Mouse (Mus musculus): ENCODE results near the gene Orc1.

Orc1 gene

GRCm38 (mm10) chr4:108578840-108579742 is at the start of gene Orc1, which contains the start of gene Prpf38a:
Gene Orc1, plus strand, starts transcription at chr4:108579423.
Gene Prpf38a, minus strand, starts transcription at chr4:108579336.
- peak; percentile 95 for DNase-seq (ENCODE audit: low spot score)

DNA sequence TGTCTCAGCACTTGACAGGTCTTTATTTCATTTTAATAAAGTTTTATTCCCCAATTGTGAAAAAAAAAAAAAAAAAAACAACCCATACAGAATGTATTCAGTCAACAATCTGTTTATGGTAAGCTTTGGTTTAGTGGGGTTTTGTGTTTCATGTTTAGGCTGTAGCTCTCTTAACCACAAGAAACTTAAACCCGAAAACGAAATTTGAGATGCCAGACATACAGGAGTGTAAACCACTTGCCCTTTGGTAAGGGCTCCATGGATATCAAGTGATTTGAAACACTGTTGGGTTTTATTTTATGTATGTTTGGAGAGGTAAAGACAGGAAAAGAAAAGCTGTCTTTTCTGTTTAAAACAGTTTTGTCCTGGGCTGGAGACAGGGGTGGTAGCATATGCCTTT is 39.5 kb upstream of the Orc1 start:
- no peak for DNase-seq (ENCODE audit: low spot score)

DNA sequence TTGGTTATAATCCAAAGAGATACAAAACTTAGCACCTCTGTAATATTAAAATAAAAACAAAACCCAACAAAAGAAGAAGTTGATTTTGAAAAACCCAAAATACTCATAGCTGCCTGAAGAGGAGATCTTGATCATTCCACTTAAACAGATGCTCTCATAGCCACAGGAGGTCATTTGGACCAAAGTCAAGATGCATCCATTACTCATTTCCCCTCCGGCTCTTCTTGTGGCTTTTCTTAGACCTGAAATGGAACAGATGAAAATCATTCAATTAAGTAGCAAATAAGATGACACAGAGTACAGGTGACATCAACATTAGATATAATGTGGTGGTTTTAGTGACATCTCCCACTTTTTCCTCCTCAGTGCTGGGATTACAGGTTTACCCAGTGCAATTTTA is 14.2 kb upstream of the Orc1 start:
- DNase-seq (ENCODE audit: low spot score): no peak

DNA sequence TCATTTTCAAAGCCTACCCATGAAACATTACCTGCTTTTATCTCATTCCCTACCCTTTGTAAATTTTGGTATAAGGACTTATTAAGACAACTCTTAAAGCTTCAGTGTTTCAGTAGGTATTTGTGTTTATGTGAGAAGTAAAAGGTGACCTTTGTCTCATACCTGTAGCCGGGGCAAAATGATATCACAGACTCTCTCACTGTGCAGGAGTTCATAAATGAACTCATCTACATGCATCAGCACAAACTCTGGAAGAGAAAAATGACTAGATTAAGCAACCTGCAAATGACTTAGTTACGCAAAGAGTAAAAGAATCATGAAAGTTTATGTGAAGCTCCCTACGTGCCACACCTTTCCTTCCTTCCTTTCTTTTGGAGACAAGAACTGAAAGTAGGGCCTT is 6.6 kb upstream of the Orc1 start:
- DNase-seq (ENCODE audit: low spot score): no peak

GRCm38 (mm10) chr4:108579743-108580411 is 654 bp downstream of the Orc1 start:
- no peak for DNase-seq (ENCODE audit: low spot score)

DNA sequence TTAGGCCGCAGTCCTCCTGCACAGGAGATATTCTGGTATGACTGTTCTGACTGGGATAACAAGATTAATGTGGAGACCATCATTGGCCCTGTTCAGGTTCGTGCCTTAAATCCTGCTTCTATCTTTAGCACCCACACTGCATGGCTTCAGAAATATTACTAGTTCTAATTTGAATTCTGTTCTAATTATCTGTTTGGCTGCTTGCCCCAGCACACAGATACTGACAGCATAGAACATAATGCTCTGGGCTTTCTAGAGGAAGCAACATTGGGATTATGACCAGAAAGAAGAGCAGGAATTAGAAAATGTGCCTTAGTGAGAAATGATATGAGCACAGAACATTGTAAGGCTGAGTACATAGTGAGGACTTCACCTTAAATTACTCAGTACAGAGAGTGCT is 14.2 kb downstream of the Orc1 start:
- DNase-seq (ENCODE audit: low spot score): no peak

DNA sequence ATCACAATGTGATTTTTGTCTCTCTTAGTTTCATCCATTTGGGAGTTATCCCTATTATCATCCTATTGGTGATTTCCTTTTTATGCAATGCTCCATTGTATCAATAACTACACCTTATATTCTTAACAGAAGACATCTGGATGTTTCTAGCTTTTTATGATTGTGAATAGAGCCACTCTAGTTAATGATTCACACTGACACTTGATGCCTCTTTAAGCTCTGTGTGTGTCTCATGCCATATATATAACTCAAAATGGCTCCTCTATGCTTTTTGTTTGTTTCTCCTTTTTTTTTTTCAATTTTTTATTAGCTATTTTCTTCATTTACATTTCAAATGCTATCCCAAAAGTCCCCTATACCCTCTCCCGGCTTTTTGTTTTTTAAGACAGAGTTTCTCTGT is 16.6 kb downstream of the Orc1 start:
- no peak for DNase-seq (ENCODE audit: low spot score)

GRCm38 (mm10) chr4:108598306-108598705 is 19.1 kb downstream of the Orc1 start:
- DNase-seq (ENCODE audit: low spot score): no peak

GRCm38 (mm10) chr4:108601870-108602269 is 22.6 kb downstream of the Orc1 start:
- DNase-seq (ENCODE audit: low spot score): no peak

- DNase-seq (ENCODE audit: low spot score): no peak
These were observed 29.4 kb downstream of the Orc1 start for GRCm38 (mm10) chr4:108608651-108609050.

GRCm38 (mm10) chr4:108610935-108611334 is 31.7 kb downstream of the Orc1 start:
- no peak for DNase-seq (ENCODE audit: low spot score)

- no peak for DNase-seq (ENCODE audit: low spot score)
These were observed 39.4 kb downstream of the Orc1 start for GRCm38 (mm10) chr4:108618586-108618985.

DNA sequence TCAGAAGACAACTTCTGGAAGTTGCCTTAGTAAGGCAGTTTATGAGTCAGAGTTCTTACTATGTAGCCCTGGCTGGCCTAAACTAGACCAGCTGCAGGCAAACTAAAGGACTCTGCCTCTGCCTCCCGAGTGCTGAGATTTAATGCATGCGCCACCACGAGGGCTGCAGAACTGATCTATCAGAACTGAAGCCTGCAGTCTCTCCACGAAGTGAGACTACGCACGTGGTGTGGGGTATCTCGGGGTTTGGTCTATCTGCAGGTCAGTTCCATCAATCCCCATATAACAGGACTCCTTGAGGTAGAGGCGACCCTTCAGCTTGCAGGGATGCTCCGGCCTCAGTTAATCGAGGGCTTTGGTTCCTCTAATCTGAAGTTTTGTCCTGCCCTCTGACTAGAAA is 39.9 kb downstream of the Orc1 start:
- DNase-seq (ENCODE audit: low spot score): peak; percentile 26

DNA sequence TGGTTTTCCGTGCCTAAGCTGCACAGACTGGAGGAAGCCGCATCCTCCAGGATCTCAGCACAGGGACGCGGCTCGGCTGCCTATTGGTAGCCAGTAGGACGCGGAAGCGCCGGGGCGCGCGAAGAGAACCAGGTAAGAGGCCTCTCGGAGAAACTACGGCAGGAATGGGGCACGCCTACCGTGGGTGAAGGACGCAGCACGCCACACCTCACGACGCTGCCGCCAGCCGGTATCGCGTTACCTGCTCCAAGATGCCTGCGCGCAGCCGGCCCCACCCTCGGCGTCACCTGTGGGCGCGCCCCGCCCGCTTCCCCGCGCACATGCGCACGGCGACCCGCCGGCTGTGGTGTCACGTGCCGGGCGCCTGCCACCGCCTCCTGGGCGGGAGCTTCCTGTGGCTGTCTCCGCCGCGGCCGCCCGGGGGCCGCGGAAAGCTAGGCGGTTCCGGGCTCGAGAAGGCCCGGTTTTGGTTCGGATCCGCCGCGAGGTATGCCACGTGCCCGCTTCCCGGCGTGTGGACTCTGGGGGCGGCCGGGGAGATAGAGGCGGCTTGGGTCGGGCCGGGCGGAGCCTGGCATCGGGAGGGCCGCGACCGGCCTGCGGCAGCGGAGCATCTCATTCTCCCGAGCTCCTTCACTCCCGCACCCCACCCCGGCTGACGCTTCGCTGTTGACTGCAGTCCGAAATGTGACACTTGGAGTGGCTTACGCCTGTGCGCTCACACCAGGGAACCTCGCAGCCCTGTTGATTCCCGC is 40.5 kb downstream of the Orc1 start, which contains the start of gene Cc2d1b:
Gene Cc2d1b, plus strand, starts transcription at position 354 of the 755 bp plus-strand sequence.
- DNase-seq (ENCODE audit: low spot score): peak; percentile 90

GRCm38 (mm10) chr4:108620536-108620935 is 41.3 kb downstream of the Orc1 start:
- DNase-seq (ENCODE audit: low spot score): no peak

- no peak for DNase-seq (ENCODE audit: low spot score)
These were observed 42.3 kb downstream of the Orc1 start for GRCm38 (mm10) chr4:108621504-108621903.

- DNase-seq (ENCODE audit: low spot score): no peak
These were observed 47.8 kb downstream of the Orc1 start for GRCm38 (mm10) chr4:108627066-108627465.

- DNase-seq (ENCODE audit: low spot score): no peak
These were observed 50.2 kb downstream of the Orc1 start for GRCm38 (mm10) chr4:108629363-108629880.

GRCm38 (mm10) chr4:108630096-108630495 is 50.9 kb downstream of the Orc1 start:
- no peak for DNase-seq (ENCODE audit: low spot score)

GRCm38 (mm10) chr4:108631616-108632015 is 52.4 kb downstream of the Orc1 start:
- no peak for DNase-seq (ENCODE audit: low spot score)

DNA sequence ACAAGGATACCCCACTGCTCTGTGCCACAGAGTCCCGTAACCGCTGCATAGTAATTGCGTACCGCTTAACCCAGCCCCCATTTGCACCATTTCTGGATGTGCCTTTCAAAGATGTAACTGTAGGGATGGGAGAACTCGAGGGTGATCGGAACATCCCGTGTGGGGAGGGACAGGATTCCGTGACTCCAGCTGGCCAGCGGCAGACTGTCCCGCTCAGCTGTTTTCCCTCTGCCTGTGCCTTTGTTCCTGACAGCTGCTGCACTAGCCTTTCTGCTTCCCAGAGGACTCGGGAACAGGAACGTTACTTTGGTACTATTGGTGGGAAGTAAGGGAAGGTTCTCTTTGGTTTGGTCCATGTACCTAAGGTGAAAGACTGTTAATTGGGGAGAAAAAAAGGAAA is 54.5 kb downstream of the Orc1 start:
- DNase-seq (ENCODE audit: low spot score): no peak

DNA sequence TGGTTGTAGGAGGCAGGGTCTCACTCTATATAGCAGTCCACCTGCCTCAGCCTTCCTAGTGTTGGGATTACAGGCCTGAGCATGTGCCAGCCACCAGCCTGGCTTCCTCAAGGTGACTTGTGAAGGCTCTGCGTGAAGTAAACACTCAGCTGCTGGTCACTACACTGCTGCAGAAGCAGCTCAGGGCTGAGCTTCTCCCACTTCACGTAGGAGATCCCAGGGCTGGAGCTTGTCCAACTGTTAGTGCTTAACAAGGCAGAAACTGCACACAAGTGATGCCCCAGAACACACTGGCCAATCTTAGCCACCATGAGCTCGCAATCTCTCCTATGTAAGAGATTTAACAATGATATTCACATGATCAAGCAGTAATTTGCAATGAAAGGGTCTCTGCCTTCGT is 55.5 kb downstream of the Orc1 start:
- DNase-seq (ENCODE audit: low spot score): no peak

All from ovary, postnatal 36 days (tissue).